Mouse (Mus musculus): ENCODE measurements around the gene Ubxn6.

Gene Ubxn6

GRCm38 (mm10) chr17:56054938-56055337 is 19.9 kb downstream of the Ubxn6 start:
- no peak for DNase-seq (ENCODE audit: low read depth)

- DNase-seq (ENCODE audit: low read depth), result no peak
These were observed 23.5 kb downstream of the Ubxn6 start for GRCm38 (mm10) chr17:56051369-56051768.

DNA sequence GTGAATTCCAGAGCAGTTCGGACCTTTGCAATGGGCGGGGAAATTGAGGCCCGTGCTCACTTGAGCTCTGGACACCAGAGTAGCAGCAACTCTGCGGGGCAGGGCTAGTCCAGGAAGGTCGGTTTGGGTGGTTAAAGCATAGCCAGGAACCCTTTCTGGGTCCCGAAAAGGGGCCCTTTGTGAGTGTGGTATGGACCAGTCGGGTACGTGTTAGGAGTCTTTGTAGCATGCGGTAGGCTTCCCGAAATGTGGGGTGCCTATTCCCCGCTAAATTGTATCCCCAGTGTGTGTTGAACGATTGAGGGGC is 34.0 kb downstream of the Ubxn6 start:
- peak; percentile 42 for DNase-seq (ENCODE audit: low read depth)

GRCm38 (mm10) chr17:56040030-56040856 is 34.6 kb downstream of the Ubxn6 start, which contains the start of gene Chaf1a:
Gene Chaf1a (plus strand): TSS chr17:56040439.
- peak; percentile 99 for DNase-seq (ENCODE audit: low read depth)

DNA sequence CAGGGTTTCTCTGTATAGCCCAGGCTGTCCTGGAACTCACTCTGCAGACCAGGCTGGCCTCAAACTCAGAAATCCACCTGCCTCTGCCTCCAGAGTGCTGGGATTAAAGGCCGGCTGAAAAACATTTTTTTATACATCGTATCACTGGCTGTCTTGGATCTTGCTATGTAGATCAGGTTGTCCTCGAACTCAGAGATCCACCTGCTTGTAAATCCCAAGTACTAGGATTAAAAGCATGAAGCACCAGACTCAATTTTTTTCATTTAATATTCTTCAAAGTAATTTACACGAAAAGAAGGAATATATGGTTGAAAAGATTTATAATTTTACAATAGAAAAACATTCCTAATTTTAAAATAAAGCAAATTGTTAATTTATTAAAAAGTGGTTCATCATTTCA is 35.5 kb downstream of the Ubxn6 start:
- DNase-seq (ENCODE audit: low read depth), result no peak

- DNase-seq (ENCODE audit: low read depth), result peak; percentile 43
These were observed 36.1 kb downstream of the Ubxn6 start for GRCm38 (mm10) chr17:56038583-56039261.

- no peak for DNase-seq (ENCODE audit: low read depth)
These were observed 37.9 kb downstream of the Ubxn6 start for GRCm38 (mm10) chr17:56036901-56037287.

DNA sequence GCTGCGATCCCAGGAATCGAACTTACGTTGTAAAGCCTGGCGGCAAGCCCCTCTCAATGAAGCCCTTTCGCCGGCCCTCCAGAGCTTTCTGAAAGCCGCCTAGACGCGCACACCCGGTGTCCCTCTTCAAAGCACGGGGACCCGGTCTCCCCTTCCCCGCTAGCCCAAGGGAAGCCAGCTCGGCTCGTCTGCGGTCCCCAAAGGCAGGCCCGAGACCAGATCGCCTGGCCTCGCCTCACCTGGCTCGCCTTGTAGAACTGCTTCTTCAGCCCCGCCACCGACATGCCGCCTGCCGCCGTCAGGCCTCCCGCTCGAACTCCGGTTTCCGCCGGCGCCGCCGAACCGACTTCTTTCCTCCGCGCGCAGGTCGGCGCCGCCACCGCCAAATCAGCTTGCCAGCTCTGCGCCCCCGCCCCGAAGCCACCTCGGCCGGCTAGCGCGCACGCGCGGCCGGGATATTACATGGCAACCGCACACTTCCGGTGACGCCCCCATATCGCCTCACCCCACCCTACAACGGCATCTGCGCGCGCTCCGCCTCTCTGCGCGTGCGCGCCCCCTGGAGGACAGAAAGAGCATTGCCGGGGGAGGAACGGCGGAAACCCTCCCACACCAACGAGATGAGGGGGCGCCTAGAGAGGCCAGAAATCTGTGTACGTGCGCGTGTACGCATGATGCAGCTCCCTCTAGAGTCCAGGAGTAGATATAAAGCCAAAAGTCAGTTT is 38.5 kb downstream of the Ubxn6 start, which contains the start of gene Sh3gl1:
Gene Sh3gl1, minus strand, starts transcription at position 460 of the 725 bp plus-strand sequence.
- DNase-seq (ENCODE audit: low read depth), result peak; percentile 99

GRCm38 (mm10) chr17:56035216-56035615 is 39.6 kb downstream of the Ubxn6 start:
- no peak for DNase-seq (ENCODE audit: low read depth)

DNA sequence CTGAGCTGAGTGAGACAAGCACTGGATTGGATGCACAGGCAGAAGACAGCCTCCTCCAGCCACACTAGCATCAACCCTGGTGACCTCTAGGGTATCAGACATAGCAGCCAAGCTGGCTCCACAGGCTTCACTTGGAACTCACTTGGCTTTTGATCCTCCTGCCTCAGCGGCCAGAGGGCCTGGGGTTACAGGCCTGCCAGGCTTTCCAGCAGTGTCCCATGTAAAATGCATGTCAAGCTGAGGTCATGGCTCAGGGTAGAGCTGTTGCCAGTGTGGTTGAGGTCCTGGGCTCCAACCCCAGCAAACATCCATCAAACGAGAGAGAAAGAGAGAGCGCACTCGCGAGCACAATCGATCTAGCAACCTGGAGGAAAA is 40.1 kb downstream of the Ubxn6 start:
- DNase-seq (ENCODE audit: low read depth), result no peak

- DNase-seq (ENCODE audit: low read depth), result peak; percentile 88
These were observed 40.6 kb downstream of the Ubxn6 start for GRCm38 (mm10) chr17:56034040-56034725.

DNA sequence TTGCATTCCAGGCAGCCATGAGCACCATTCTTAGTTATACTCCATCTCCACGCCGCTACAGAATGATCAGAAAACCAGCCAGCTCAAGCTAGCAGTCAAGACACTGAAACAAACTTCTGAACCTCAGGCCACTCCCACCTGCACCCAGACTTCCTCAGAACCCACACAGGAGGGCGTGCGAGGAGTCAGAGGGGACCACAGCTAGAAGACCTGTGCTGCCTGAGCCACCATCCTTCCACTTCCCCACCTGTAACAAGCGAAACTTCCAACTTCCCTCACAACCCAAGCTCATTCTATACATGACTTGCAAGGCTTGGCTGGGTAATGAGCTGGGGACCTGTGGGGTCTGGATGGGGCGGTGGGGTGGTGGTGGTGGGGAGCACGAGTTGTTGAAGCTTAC is 42.0 kb downstream of the Ubxn6 start:
- DNase-seq (ENCODE audit: low read depth), result no peak

DNA sequence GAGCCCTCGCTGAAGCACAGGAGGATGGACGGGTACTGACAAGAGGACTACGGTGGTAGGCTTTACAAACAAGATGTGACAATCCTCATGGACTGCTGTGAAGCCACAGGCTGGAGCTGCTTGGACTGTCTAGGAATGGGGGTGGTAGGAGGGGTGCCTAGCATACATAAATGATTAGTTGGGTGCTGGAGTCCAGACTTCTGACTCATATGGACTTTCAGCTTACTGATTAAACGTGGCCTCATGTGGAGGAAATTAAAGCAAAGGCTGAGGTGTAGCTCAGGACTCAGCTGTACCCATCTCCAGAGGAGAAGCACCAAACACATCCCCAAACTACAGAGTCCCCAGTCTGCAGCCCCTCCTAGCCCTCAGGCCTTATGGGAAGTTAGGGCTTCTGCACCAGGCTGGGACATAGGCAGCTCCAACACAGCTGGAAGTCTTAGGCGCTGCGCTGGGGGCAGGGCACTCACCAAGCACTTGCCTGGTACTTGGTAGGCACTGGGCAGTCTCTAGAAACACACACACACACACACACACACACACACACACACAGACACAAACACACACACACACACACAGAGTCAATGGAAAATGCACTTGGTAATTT is 42.6 kb downstream of the Ubxn6 start:
- DNase-seq (ENCODE audit: low read depth), result peak; percentile 65

GRCm38 (mm10) chr17:56031431-56031830 is 43.4 kb downstream of the Ubxn6 start:
- DNase-seq (ENCODE audit: low read depth), result no peak

DNA sequence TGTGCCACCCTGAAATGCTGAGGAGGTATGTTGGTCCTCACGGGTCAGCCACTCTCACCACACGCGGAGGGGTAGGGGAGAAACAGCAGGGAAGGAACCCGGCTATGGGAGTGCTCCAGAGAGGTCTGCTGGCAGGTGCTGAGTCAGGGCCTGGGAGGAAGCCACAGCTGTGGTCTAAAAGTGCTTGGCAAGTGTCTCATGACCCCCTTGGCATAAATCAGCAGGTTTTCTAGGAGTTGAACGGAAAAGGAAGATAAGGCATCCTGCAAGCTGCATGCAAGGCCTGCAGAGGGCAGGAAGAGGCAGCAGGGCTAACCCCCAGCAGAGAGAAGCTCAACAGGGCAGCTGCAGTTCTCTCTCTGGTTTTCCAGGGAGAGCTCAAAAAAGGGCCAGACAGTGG is 43.9 kb downstream of the Ubxn6 start:
- DNase-seq (ENCODE audit: low read depth), result peak; percentile 82

GRCm38 (mm10) chr17:56030238-56030870 is 44.5 kb downstream of the Ubxn6 start:
- no peak for DNase-seq (ENCODE audit: low read depth)

DNA sequence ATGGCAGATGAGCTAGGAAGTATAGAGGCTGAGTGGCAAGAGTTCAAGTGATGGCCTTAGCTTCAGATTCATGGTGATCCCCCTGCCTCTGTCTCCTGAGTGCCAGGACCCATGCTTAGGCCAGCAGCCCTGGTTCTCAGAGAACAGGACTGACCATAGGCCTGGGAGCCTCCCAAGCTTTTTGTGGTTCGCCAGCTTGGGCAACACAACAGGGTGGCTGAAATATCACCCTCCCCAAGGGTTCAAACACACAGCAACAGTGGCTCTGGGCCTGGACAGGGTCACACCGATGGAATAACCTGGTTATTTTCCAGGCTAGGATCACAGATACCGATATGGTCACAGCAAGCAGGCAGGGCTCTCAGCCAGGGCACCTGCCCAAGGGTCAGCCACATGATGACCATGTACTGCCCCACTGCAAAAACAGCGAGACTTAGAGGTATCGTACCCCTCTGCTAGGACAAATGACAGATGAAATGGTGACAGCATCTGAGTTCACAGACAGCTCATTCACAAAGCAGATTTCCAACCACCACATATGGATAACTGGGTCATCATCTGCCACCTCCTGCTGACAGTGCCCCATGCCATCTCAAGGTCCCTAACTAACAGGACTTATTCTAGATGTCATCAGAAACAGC is 46.9 kb downstream of the Ubxn6 start:
- no peak for DNase-seq (ENCODE audit: low read depth)

GRCm38 (mm10) chr17:56026881-56027280 is 47.9 kb downstream of the Ubxn6 start:
- DNase-seq (ENCODE audit: low read depth), result no peak

DNA sequence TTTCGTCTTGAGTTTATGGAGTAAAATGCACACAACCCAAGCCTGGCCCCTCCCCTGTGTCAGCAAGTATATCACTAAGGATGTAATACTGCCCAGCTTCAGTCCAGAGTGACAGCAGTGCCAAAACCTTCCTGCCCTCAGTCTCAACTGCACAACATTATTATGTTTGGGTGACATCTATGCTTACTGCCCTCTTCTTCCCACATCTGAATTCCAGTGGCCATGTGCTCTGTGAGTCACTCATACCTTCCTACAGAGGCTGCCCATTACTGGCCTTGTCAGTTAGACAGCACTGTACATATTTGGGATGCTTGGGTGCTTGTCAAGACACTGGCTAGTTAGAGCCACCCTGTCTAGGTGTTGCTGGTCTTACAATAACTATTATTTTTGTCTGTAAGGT is 48.5 kb downstream of the Ubxn6 start:
- DNase-seq (ENCODE audit: low read depth), result peak; percentile 71

DNA sequence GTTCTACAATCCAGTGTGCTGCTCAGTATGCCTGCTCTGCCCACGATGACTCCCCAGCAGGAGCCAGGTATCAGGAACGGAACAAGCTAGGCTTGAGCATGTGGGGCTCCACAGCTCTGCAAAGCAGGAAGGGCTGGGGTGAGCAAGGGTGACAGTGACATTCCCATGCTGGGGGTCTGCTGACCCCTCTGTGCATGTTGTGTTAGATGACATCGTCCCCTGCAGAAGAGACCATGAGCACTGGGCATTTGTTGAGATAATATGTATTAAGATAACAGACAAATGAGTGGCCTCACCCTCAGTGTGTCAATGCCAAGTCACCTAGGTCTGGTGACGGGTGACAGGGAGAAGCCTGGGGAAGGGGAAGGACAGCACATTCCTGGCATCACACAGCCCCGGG is 49.9 kb downstream of the Ubxn6 start:
- no peak for DNase-seq (ENCODE audit: low read depth)

DNA sequence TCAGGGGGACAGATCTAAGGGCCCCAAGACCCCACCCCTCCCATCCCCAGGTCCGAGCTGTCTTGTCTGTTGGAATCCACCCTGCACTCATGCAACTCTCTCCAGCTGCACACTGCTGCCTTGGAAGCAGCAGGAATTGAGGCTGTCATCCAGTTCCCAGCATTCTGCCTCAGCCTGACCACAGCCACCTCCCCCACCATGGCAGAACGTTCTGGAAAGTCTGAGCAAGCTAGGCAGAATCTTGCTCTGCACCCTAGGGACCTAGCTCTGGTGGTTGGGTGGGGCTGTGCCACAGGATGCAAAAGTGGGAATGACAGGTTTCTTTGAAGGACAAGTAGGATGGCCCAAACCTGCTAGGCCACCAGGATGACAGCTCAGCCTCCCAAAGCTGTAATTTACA is 50.4 kb downstream of the Ubxn6 start:
- peak; percentile 80 for DNase-seq (ENCODE audit: low read depth)

All from NIH3T3 (cell line).